Mouse (Mus musculus): ENCODE measurements around the gene Sema7a.

DNA sequence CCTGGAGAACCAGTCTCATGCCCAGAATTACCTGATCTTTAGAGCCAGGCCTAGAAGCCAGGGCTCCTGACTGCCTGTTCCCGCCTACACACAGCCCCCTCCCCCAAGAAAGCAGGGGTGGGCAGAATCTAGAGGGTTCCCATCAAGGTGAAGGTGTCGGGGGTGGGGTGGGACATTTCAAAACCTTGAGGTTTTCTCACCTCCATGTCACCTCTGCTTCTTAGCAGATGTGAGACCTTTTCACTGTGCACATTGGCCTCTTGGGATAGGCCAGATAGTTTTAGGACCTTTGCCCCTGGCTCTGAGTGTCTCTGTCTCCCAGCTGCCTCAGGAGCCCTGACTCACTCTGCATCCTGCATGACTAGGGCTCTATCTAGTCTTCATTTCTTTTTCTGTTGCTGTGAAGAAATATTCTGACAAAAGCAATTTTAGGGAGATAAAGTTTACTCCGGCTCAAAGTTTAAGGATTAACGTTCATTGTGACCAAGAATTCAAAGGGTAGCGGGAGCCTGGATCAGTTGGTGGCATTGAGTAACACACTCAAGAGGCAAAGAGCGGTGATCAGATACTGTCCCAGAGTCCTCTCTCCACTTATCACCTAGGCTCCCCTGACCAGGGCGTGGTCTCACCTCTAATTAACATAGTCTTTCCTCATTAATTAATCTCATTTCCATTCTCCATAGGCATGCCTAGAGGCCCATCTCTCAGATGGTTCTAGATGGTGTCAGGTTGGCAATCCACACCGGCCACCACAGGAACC, 29.1 kb downstream of the Sema7a start:
- no peak for TF ChIP-seq EP300 (IDR thresholded peaks at IDR 0.05; ENCODE audit: insufficient read depth, low read depth, low read length)
- TF ChIP-seq CTCF (IDR thresholded peaks at IDR 0.05; ENCODE audit: low read depth, low read length), result no peak
- TF ChIP-seq POLR2A (IDR thresholded peaks at IDR 0.05; ENCODE audit: insufficient read depth, low read length), result no peak
